Mouse (Mus musculus): ENCODE measurements around the gene Fam92a. TPM values are rescaled to one million over a fixed set of nuclear protein-coding genes. Genes with fewer than 3 reads are reported as not detected.
"Not testable (repeated sequence)": the region's sequence is repeated elsewhere in the genome, so short reads cannot be mapped to it uniquely, and the experiment has no call there.

The Fam92a gene
- total RNA-seq (2014; rRNA removed) (79.9 and 113 TPM in 2 replicates), polyA plus RNA-seq (2015; fragmentation: Nextera tagmentation; extraction: Ambion mirVana) (131 and 137 TPM in 2 replicates)

GRCm38 (mm10) chr4:12171318-12172091, at the start of gene Fam92a:
Fam92a (minus strand) TSS chr4:12172015.
- 3% methylated on average over 74 of the region's 74 CpGs for WGBS

GRCm38 (mm10) chr4:12178992-12179391, 7.2 kb upstream of the Fam92a start:
- Histone ChIP-seq H3K27ac (ENCODE audit: low read depth, low read length) (no peak overlapping the region), H3K36me3 (ENCODE audit: insufficient read depth) (no peaks in the 10 kb centered on the region), H3K4me1 (ENCODE audit: insufficient read depth) (no peaks in the 10 kb centered on the region), H3K27me3 (ENCODE audit: insufficient read depth, low read length) (no peaks in the 10 kb centered on the region), H3K4me2 (ENCODE audit: low read depth) (no peak overlapping the region), H3K9me3 (ENCODE audit: low read length) (no peaks in the 10 kb centered on the region), H3K9ac (no peak overlapping the region), H3K4me3 (ENCODE audit: low read depth, low read length) (no peak overlapping the region)
- peak; percentile 76 for ATAC-seq
- TF ChIP-seq CTCF (IDR thresholded peaks at IDR 0.05; ENCODE audit: low read depth) = no peak
- WGBS = 76% methylated on average over 10 of the region's 10 CpGs
- DNase-seq = peak; percentile 39

More at GRCm38 (mm10) chr4:12171318-12172091, at the start of gene Fam92a:
- Histone ChIP-seq H3K4me1 (ENCODE audit: insufficient read depth) (peaks cover 9% of the 10 kb centered on the region), H3K9me3 (ENCODE audit: low read length) (no peaks in the 10 kb centered on the region), H3K4me2 (ENCODE audit: low read depth) (peak within 1 kb of the TSS; percentile 61), H3K36me3 (ENCODE audit: insufficient read depth) (peaks cover 13% of the 10 kb centered on the region; the same call in 1 of the 2 replicates), H3K27ac (ENCODE audit: low read depth, low read length) (peak within 1 kb of the TSS; percentile 95), H3K9ac (peak within 1 kb of the TSS; percentile 100), H3K27me3 (ENCODE audit: insufficient read depth, low read length) (no peaks in the 10 kb centered on the region), H3K4me3 (ENCODE audit: low read depth, low read length) (peak within 1 kb of the TSS; percentile 68)
- TF ChIP-seq CTCF (IDR thresholded peaks at IDR 0.05; ENCODE audit: low read depth) = peak; percentile 4; the same call in 1 of the 2 replicates
- ATAC-seq (peak; percentile 93), DNase-seq (peak; percentile 81)

GRCm38 (mm10) chr4:12170986-12171317, 863 bp downstream of the Fam92a start:
- TF ChIP-seq CTCF (IDR thresholded peaks at IDR 0.05; ENCODE audit: low read depth) = no peak
- no peak for ATAC-seq
- peak overlapping the region; percentile 68 for H3K4me3 ChIP-seq (ENCODE audit: low read depth, low read length)

GRCm38 (mm10) chr4:12147660-12148059, 24.2 kb downstream of the Fam92a start:
- Histone ChIP-seq H3K4me3 (ENCODE audit: low read depth, low read length) (no peak overlapping the region), H3K4me2 (ENCODE audit: low read depth) (no peak overlapping the region), H3K27ac (ENCODE audit: low read depth, low read length) (no peak overlapping the region), H3K9me3 (ENCODE audit: low read length) (0 out of 2 replicates have a peak, but pooled peaks cover 7% of the 10 kb centered on the region), H3K36me3 (ENCODE audit: insufficient read depth) (peaks cover 16% of the 10 kb centered on the region), H3K9ac (no peak overlapping the region), H3K4me1 (ENCODE audit: insufficient read depth) (no peaks in the 10 kb centered on the region), H3K27me3 (ENCODE audit: insufficient read depth, low read length) (no peaks in the 10 kb centered on the region)
- no peak for DNase-seq
- no peak for TF ChIP-seq CTCF (IDR thresholded peaks at IDR 0.05; ENCODE audit: low read depth)
- ATAC-seq = no peak

More at GRCm38 (mm10) chr4:12170986-12171317, 863 bp downstream of the Fam92a start:
- Histone ChIP-seq H3K9me3 (ENCODE audit: low read length) (no peaks in the 10 kb centered on the region), H3K4me2 (ENCODE audit: low read depth) (peak overlapping the region; percentile 61), H3K27me3 (ENCODE audit: insufficient read depth, low read length) (no peaks in the 10 kb centered on the region), H3K36me3 (ENCODE audit: insufficient read depth) (peaks cover 18% of the 10 kb centered on the region), H3K4me1 (ENCODE audit: insufficient read depth) (peaks cover 9% of the 10 kb centered on the region), H3K27ac (ENCODE audit: low read depth, low read length) (peak overlapping the region; percentile 95), H3K9ac (peak overlapping the region; percentile 100)
- 6% methylated on average over 9 of the region's 9 CpGs for WGBS
- no peak for DNase-seq

- WGBS = 84% methylated on average over 6 of the region's 7 CpGs
- not testable (repeated sequence) for H3K4me2 ChIP-seq (ENCODE audit: low read depth); ATAC-seq; H3K27ac ChIP-seq (ENCODE audit: low read depth, low read length); H3K4me3 ChIP-seq (ENCODE audit: low read depth, low read length); H3K9me3 ChIP-seq (ENCODE audit: low read length); H3K27me3 ChIP-seq (ENCODE audit: insufficient read depth, low read length); DNase-seq; H3K9ac ChIP-seq; H3K36me3 ChIP-seq (ENCODE audit: insufficient read depth); H3K4me1 ChIP-seq (ENCODE audit: insufficient read depth)
Observed at GRCm38 (mm10) chr4:12141516-12141915, 30.3 kb downstream of the Fam92a start.

DNA sequence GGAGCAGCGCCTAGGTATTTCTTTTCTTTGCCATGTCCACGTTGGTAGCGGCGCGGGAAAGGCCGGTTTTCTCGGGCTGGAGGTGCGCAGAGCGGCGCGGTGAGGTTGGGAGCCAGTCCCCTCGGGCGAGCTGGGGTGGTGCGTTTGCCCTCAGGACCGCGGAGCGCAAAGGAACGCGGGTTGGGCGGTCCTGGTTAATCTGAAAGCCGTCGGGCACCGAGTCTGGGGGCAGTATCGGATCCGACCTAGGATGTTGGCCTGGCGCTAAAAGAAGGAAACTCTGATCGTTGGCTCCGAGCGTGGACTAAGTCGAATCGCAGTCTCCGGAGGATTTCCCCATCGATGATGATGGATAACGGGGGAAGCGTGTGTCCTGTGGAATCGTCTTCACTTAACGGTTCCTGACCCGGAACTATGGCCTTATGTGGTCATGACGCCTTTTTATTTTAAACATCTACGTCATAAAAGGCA, 31.2 kb downstream of the Fam92a start:
- WGBS = 8% methylated on average over 22 of the region's 40 CpGs
- DNase-seq = peak; percentile 27
- not testable (repeated sequence) for H3K9me3 ChIP-seq (ENCODE audit: low read length); H3K4me1 ChIP-seq (ENCODE audit: insufficient read depth); H3K36me3 ChIP-seq (ENCODE audit: insufficient read depth); H3K27me3 ChIP-seq (ENCODE audit: insufficient read depth, low read length); H3K27ac ChIP-seq (ENCODE audit: low read depth, low read length)
- peak; percentile 80 for ATAC-seq
- peak overlapping the region; percentile 44 for H3K4me2 ChIP-seq (ENCODE audit: low read depth)
- peak overlapping the region; percentile 54 for H3K9ac ChIP-seq
- peak overlapping the region; percentile 33 for H3K4me3 ChIP-seq (ENCODE audit: low read depth, low read length)

DNA sequence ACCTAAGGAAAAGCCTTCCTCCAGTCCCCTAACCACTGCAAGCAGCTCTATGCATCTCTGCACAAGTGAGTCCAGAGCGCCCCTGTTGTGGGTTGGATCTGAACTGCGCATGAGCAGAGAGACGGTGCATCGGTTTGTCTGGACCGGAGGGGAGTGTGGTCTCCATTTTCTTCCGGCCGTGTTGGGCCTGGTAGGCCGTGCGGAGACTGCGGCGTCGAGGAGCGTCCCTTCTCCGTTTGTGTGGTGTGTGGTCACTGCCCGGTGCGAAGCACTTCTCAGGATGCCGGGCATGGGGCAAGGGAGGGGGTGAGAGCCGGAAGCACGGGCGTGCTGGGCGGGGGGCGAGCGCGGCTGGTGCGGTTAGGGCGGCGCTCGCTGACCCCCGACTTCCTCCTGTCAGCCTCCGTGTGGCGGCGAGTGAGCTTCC, 31.7 kb downstream of the Fam92a start, which contains the start of gene Rbm12b1:
Rbm12b1 (plus strand) TSS at position 124 of the 427 bp plus-strand sequence.
- ATAC-seq (peak; percentile 100), DNase-seq (peak; percentile 92)
- TF ChIP-seq CTCF (IDR thresholded peaks at IDR 0.05; ENCODE audit: low read depth) = 0 out of 2 replicates have a peak, but pooled peaks have one; percentile 28
- 2% methylated on average over 16 of the region's 32 CpGs for WGBS
- peak within 1 kb of the TSS; percentile 35 for H3K4me3 ChIP-seq (ENCODE audit: low read depth, low read length)
- not testable (repeated sequence) for H3K9me3 ChIP-seq (ENCODE audit: low read length); H3K36me3 ChIP-seq (ENCODE audit: insufficient read depth); H3K27me3 ChIP-seq (ENCODE audit: insufficient read depth, low read length); H3K4me1 ChIP-seq (ENCODE audit: insufficient read depth)
- peak within 1 kb of the TSS; percentile 44 for H3K4me2 ChIP-seq (ENCODE audit: low read depth)
- peak within 1 kb of the TSS; percentile 81 for H3K27ac ChIP-seq (ENCODE audit: low read depth, low read length)
- H3K9ac ChIP-seq = peak within 1 kb of the TSS; percentile 54

Other genes with a start within 250 kb of the Fam92a start
- gene Gm10604, start 190.8 kb downstream of the Fam92a start, total RNA-seq (2014; rRNA removed) = not detected in 2 replicates
- gene Gm10604, start 190.8 kb downstream of the Fam92a start, polyA plus RNA-seq (2015; fragmentation: Nextera tagmentation; extraction: Ambion mirVana) = 0.14 and 0.46 TPM in 2 replicates
- gene Rbm12b2, start 82.6 kb downstream of the Fam92a start, total RNA-seq (2014; rRNA removed) = 22.4 and 25.8 TPM in 2 replicates
- gene Rbm12b2, start 82.6 kb downstream of the Fam92a start, polyA plus RNA-seq (2015; fragmentation: Nextera tagmentation; extraction: Ambion mirVana) = 8.4 and 8.8 TPM in 2 replicates
- gene Rbm12b1, start 31.8 kb downstream of the Fam92a start, total RNA-seq (2014; rRNA removed) = 15.1 and 31.9 TPM in 2 replicates
- gene Rbm12b1, start 31.8 kb downstream of the Fam92a start, polyA plus RNA-seq (2015; fragmentation: Nextera tagmentation; extraction: Ambion mirVana) = 3.6 and 5.3 TPM in 2 replicates